Mouse (Mus musculus) small intestine, adult 2 months (tissue): ENCODE measurements around the gene Prkg1.

ENCODE experiments used
- CTCF ChIP-seq: fragments of 200-500 bp; IDR thresholded peaks from 2 replicates; pipeline ENCODE4 v1.5.1; 2012; ENCODE audit warnings: low read depth, mild to moderate bottlenecking, control low read depth, inconsistent platforms, low read length, moderate library complexity, mixed read lengths; ENCODE audit not compliant: insufficient replicate concordance, insufficient read length; ENCODE audit errors: extremely low read depth
- POLR2A ChIP-seq: fragments of 200-500 bp; IDR thresholded peaks from 2 replicates; pipeline ENCODE4 v1.6.1; 2012; ENCODE audit warnings: low read depth, mild to moderate bottlenecking, control low read depth, inconsistent platforms, low read length, moderate library complexity

DNA sequence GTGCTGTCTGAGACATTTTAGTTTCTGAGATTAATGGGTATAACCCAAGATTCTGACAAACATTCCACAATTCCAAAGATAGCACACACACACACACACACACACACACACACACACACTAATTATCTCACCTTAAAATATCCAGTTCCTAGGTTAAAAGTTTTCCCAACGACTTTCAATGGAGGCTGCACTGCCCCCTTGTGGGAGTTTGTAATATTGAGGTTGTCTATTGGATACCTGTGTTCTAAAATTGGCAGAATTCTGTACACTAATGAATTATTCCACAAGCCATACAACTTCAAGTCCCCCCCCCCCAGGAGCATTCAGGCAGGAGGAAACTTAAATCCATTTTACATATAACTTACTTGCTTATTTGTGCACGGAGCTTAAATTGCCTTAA, 18.2 kb downstream of the Prkg1 start:
- TF ChIP-seq CTCF (no peak), POLR2A (no peak)
